Mouse (Mus musculus): ENCODE measurements around the gene Kifc1.

Gene Kifc1

GRCm38 (mm10) chr17:33903911-33904651, 13.6 kb upstream of the Kifc1 start:
- WGBS = 71% methylated on average over 6 of the region's 6 CpGs

- 77% methylated on average over 7 of the region's 7 CpGs for WGBS
Measured at GRCm38 (mm10) chr17:33902491-33902890, 12.0 kb upstream of the Kifc1 start.

DNA sequence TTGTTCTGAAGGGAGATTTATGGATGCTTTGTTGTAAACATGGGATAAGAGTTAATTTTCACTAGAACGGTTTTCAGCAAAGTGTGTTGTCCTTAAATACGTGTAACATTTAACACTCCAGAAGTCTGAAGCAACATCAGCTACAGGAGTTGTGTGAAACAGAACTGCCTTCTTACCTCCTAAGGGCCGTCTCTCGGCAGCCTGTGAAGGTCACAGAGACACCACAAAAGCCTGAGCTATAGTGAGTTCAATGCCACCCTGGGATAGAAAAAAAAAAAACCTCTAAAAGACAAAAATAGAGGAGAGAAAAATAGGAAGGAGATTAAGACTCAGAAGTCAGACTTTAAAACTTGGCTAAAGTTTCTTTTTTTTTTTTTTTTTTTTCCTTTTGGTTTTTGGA, 11.6 kb upstream of the Kifc1 start:
- 70% methylated on average over 4 of the region's 4 CpGs for WGBS

DNA sequence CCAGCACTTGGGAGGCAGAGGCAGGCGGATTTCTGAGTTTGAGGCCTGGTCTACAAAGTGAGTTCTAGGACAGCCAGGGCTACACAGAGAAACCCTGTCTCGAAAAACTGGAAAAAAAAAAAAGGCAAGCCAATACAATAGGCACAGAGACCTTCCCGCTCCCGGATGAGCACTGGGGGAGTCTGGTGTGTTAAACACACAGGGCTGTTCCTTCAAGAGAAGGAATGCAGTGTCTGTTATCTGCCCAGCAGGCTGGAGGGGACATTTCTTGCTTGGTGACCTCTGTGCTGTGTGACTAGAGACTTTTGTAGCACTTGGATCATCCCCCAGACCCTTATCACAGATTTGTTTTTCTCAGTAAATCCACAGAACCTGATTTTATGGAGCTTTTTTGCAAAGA, 11.2 kb upstream of the Kifc1 start:
- WGBS = 75% methylated on average over 4 of the region's 4 CpGs

DNA sequence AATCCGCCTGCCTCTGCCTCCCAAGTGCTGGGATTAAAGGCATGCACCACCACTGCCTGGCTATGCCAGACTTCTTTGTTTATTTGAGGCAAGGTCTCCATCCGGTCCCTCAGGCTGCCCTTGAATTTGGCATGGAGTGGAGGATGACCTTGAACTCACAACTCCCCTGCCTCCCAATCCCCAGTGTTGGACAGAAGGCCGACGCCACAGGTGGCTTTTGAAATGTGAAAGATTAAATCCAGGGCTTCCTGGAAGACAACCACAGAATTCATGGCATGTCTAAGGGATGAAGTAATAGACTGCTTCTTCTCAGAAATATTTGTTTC, 10.5 kb upstream of the Kifc1 start:
- 95% methylated on average over 4 of the region's 4 CpGs for WGBS

DNA sequence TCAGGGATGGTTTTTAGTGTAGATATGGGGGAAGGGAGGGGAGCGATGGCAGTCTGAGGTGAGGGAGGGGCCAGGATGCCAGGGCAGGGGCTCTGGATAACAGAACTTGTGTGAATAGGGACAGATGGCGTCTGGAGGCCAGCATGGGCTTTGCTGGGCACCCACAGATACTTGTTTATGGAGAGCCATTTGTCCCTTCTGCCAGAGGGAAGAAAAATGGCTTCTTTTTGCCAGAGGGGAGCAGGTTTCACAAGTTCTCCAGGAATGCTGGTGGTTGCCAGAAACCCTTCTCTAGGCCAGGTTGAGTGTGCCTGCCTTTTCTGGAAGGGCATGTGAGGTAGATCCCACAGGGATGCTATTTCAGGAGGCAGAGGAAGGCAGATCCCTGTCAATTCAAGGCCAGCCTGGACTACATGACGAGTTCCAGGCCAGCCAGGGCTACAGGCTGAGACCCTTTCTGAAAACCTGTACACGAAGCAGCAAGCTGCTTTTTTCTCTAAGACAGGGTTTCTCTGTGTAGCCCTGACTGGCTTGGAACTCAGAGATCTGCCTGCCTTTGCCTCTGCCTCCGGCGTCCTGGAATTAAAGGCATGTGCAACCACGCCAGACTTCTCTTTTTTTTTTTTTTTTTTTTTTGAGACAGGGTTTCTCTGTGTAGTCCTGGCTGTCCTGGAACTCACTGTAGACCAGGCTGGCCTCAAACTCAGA, 10.0 kb upstream of the Kifc1 start:
- 70% methylated on average over 7 of the region's 7 CpGs for WGBS

DNA sequence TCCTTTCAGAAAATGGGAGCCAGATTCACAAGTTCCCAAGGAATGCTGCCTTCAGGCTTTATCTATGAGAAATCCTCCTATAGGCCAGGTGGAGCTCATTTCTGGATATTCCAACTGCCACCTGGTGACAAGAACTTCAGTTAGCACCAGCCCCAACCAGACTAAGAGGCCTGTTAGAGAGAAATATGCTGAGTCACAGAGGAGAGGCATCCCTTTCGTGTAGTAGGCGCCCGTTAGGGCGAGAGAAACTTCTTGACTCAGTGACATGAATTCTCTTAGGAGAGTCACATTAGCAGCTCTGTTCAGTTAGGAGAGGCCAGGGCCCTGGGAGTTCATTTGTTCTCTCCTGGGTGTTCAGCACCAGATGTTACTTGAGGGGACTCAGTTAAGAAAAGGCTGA, 9.2 kb upstream of the Kifc1 start:
- 70% methylated on average over 4 of the region's 4 CpGs for WGBS

DNA sequence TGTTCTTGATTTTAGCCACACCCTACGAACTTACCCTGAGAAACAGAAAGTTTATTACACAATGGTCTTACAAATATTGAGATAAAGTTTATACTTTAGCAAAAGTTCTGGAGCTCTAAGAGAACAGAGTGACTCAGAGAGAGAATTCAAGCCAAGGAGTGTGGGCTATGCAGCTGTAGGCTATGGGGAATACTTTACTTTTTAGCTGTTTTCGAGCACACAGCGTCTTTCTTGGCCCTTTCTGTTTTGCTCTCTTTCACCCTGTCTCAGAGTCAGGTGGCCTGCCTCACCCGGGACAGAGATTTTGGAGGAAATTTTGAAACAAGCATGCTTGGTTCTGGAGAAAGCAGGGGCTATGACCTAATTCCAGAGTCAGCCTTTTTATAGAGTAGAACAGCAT, 7.7 kb upstream of the Kifc1 start:
- 58% methylated on average over 4 of the region's 4 CpGs for WGBS

DNA sequence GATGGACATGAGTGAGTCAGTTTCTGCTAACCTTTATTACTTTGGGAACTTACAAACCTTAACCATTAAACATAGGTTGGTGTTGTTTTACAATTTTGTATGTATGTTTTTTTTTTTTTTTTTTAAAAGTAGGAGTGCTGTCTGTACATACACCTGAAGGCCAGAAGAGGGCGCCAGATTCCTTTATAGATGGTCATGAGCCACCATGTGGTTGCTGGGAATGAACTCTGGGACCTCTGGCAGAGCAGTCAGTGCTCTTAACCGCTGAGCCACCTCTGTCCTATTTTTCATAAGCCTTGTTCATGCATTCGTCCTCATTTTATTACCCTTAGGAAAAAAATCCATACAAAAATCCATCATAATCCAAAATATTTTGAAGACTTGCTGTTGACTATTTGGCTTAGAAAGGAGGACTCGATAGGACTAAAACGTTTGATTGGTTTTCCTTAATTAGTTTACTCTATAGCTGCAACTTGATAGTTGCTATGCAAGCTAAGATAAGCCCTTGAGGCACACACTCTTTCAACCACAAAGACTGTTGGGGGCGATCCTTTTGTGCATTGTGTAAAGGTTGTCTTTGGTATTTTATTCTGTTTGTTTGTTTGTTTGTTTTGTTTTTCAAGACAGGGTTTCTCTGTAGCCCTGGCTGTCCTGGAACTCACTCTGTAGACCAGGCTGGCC, 6.8 kb upstream of the Kifc1 start:
- 44% methylated on average over 6 of the region's 6 CpGs for WGBS

DNA sequence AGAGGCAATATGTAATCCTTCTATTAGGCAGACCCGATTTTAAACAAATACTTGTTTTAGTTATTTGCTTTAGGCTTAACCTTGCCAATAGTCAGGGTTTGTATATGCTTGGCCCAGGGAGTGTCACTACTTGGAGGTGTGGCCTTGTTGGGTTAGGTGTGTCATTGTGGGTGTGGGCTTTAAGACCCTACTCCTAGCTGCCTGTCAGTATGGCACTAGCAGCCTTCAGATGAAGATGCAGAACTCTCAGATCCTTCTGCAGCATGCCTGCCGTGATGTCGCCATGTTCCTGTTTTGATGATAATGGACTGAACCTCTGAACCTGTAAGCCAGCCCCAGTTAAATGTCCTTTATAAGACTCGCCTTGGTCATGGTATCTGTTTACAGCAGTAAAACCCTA, 2.5 kb upstream of the Kifc1 start:
- WGBS = 86% methylated on average over 4 of the region's 4 CpGs

DNA sequence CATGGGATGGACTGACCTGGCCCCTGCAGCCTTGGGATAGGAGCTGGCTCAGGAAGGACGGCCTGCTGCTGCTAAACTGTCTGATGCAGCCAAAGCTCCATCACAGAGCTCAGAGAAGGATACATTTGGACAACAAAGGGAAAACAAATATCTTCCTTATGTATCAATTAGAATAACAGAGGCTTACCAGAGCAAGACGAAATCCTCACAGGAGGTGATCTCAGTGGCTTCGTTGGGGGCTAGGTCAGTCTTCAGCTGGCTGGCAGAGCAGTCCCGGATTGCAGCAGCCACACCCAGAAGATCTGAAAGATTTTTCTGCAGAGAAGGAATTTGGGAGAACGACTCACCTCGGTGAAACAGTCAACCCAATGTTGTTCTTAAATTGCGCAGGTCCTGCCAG, 2.0 kb upstream of the Kifc1 start:
- WGBS = 47% methylated on average over 7 of the region's 7 CpGs

- WGBS = 68% methylated on average over 6 of the region's 6 CpGs
Measured at GRCm38 (mm10) chr17:33891892-33892291, 1.4 kb upstream of the Kifc1 start.

- 51% methylated on average over 2 of the region's 2 CpGs for WGBS
Measured at GRCm38 (mm10) chr17:33891357-33891756, 896 bp upstream of the Kifc1 start.

- under 1% methylated on average over 44 of the region's 44 CpGs for WGBS
Measured at GRCm38 (mm10) chr17:33889941-33890532, 424 bp downstream of the Kifc1 start.

GRCm38 (mm10) chr17:33887802-33888201, 2.7 kb downstream of the Kifc1 start:
- 77% methylated on average over 2 of the region's 2 CpGs for WGBS

DNA sequence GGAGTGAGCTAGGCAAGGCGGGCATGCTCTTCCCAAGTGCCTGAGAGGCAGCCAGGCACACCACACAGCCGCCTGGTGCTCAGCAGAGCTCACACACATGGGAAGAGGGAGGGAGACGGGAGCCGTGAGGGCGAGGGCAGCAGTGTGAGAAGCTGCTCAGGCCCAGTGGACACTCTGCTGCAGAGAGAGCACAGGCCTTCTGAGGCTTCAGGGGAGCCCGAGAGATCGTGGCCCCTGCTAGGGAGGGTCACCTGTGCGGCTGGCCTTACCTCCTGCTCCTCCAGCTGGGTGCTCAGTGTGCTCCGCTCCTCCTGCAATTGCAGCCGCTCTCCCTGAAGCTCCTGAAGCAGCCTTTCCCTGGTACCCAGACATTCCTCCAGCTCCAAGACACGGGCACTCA, 6.1 kb downstream of the Kifc1 start:
- 92% methylated on average over 10 of the region's 11 CpGs for WGBS

- WGBS = 85% methylated on average over 5 of the region's 5 CpGs
Measured at GRCm38 (mm10) chr17:33875797-33876196, 14.7 kb downstream of the Kifc1 start.

DNA sequence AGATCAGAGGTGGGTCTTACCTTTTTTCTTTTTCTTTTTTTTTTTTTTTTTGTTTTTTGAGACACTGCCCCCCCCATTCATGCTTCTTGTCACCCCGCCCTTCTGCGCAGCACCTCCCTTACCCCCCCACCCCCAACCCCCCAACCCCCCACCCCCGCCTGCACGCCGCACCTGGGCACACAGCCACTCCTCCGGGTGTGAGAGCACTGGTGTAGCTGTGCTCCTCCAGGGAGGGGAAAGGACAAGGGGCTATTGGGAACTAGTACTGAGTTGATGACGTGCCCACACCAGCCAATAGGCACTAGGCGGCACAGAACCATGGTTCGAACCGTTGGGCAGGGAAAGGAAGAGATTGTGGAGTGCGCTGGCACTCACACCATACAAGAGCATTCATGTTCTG, 16.1 kb downstream of the Kifc1 start:
- 89% methylated on average over 11 of the region's 11 CpGs for WGBS

DNA sequence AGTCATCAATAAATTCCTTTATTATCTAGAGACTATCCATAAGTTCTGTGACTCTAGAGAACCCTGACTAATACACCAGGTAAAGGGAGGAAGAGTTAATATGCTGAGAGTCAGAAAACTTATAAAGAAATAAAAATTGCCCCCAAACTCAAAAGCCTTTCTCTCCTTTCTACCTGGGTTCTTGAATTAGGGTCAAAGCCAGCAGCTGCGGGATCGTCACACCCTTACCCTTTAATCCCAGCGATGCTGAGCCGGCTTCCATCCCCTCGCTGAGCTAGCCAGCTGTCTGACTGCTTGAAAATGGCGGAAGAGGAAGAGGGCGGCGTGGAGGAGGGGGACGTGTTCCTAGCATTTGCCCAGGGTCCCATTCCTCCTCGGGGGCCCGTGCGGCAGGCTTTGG, 16.9 kb downstream of the Kifc1 start, which contains the start of gene Gm7029:
Gm7029 (plus strand) TSS at position 301 of the 400 bp plus-strand sequence.
- 90% methylated on average over 4 of the region's 12 CpGs for WGBS

DNA sequence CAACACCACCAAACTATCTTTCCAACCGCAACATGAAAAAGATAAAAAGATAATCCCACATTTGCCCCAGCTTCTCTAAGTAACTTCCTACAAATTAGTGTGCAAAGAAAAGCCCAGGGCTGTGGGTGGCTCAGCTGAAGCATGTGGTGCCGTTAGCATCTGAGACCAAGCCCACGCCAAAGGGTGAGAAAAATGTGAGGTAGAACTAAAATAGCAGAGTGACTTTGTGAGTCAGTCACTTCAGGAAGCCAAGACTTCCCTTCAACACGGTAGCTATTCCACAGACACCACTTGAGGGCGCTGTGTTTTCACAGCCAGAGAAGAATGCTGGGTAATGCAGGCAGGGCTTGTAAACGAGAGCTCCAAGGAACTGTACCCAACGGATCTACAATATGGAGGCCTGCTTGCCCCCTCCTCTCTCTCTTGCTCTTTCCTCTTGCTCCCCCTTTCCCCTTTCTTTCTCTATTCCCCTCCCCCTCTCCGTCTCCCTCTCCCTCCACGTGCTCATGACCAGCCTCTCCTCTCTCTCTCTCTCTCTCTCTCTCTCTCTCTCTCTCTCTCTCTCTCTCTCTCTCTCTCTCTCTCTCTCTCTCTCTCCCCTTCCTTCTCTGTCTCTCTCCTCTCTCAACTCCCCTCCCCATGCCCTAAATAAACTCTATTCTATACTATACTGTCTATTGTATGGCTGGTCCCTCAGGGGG, 25.0 kb downstream of the Kifc1 start:
- WGBS = 12% methylated on average over 9 of the region's 9 CpGs

GRCm38 (mm10) chr17:33857816-33858215, 32.6 kb downstream of the Kifc1 start:
- 80% methylated on average over 4 of the region's 4 CpGs for WGBS

DNA sequence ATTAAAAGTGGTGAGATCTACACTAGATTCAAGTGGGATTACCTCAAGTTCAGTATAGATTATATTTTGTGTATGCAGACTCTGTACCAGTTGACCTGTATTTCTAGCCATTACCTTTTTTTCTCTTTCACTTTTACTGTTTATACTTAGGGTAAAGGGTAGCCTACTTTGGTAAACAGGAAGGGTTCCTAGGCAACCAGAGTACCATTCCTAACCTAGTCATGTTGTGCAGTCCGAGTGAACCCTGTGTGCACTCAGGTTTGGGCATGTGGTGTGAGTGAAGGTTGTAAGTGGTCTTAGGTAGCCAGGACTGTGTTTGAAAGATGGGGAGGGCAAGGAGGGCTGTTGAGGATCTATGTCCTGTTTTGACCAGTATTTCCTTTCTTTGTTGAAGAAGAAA, 39.1 kb downstream of the Kifc1 start:
- WGBS = 69% methylated on average over 1 of the region's 1 CpGs

Measured in cerebral cortex, adult 2 months (tissue).